Mouse (Mus musculus): ENCODE data around the gene Dgkz. TPM values are rescaled to one million over a fixed set of nuclear protein-coding genes. Genes with fewer than 3 reads are reported as not detected.

The Dgkz gene
- polyA plus RNA-seq (2015; fragmentation: Nextera tagmentation; extraction: Ambion mirVana) = 34.9 and 38.3 TPM in 2 replicates

- Histone ChIP-seq H3K4me2 (ENCODE audit: low read depth, low read length) (peak within 1 kb of the TSS; percentile 70), H3K36me3 (ENCODE audit: control insufficient read depth, insufficient read depth, low read length) (no peaks in the 10 kb centered on the region), H3K27ac (ENCODE audit: low read length) (no peak within 1 kb of the TSS), H3K27me3 (ENCODE audit: control insufficient read depth, insufficient read depth, low read length) (peaks cover 25% of the 10 kb centered on the region), H3K9me3 (replicated peaks; ENCODE audit: control insufficient read depth, low read length) (no peaks in the 10 kb centered on the region), H3K9ac (ENCODE audit: low read length) (peak within 1 kb of the TSS; percentile 62), H3K4me3 (replicated peaks; ENCODE audit: low read length) (peak within 1 kb of the TSS; percentile 45), H3K4me1 (ENCODE audit: control insufficient read depth, insufficient read depth, low read length) (peaks cover 30% of the 10 kb centered on the region)
- WGBS = 3% methylated on average over 78 of the region's 79 CpGs
- ATAC-seq (ENCODE audit: insufficient read depth, low FRiP score) = no peak
Measured at GRCm38 (mm10) chr2:91975581-91976541, at the start of gene Dgkz. TSS of gene Dgkz (minus strand) at chr2:91975864.

GRCm38 (mm10) chr2:92025202-92025601 lies 49.5 kb upstream of the Dgkz start:
- no peaks in the 10 kb centered on the region for H3K27me3 ChIP-seq (ENCODE audit: control insufficient read depth, insufficient read depth, low read length)
- WGBS = 91% methylated on average over 2 of the region's 2 CpGs
- no peaks in the 10 kb centered on the region for H3K36me3 ChIP-seq (ENCODE audit: control insufficient read depth, insufficient read depth, low read length)
- no peak overlapping the region for H3K27ac ChIP-seq (ENCODE audit: low read length)
- no peak overlapping the region for H3K4me2 ChIP-seq (ENCODE audit: low read depth, low read length)
- H3K9me3 ChIP-seq (replicated peaks; ENCODE audit: control insufficient read depth, low read length) = no peaks in the 10 kb centered on the region
- H3K4me3 ChIP-seq (replicated peaks; ENCODE audit: low read length) = no peak overlapping the region
- peaks cover 21% of the 10 kb centered on the region for H3K4me1 ChIP-seq (ENCODE audit: control insufficient read depth, insufficient read depth, low read length)
- H3K9ac ChIP-seq (ENCODE audit: low read length) = no peak overlapping the region
- no peak for ATAC-seq (ENCODE audit: insufficient read depth, low FRiP score)

GRCm38 (mm10) chr2:92024274-92024672 lies 48.6 kb upstream of the Dgkz start, which contains the start of gene Creb3l1:
TSS of gene Creb3l1 (minus strand) at chr2:92024502.
- under 1% methylated on average over 26 of the region's 27 CpGs for WGBS
- Histone ChIP-seq H3K9me3 (replicated peaks; ENCODE audit: control insufficient read depth, low read length) (no peaks in the 10 kb centered on the region), H3K9ac (ENCODE audit: low read length) (peak within 1 kb of the TSS; percentile 83), H3K4me3 (replicated peaks; ENCODE audit: low read length) (peak within 1 kb of the TSS; percentile 73), H3K4me2 (ENCODE audit: low read depth, low read length) (peak within 1 kb of the TSS; percentile 77), H3K36me3 (ENCODE audit: control insufficient read depth, insufficient read depth, low read length) (no peaks in the 10 kb centered on the region), H3K27ac (ENCODE audit: low read length) (peak within 1 kb of the TSS; percentile 86), H3K27me3 (ENCODE audit: control insufficient read depth, insufficient read depth, low read length) (no peaks in the 10 kb centered on the region), H3K4me1 (ENCODE audit: control insufficient read depth, insufficient read depth, low read length) (peaks cover 25% of the 10 kb centered on the region)
- ATAC-seq (ENCODE audit: insufficient read depth, low FRiP score) = 0 out of 2 replicates have a peak, but pooled peaks have one; percentile 22

GRCm38 (mm10) chr2:92023362-92024273 lies 48.0 kb upstream of the Dgkz start:
- H3K9ac ChIP-seq (ENCODE audit: low read length) = peak overlapping the region; percentile 83
- H3K27ac ChIP-seq (ENCODE audit: low read length) = peak overlapping the region; percentile 86
- peak overlapping the region; percentile 77 for H3K4me2 ChIP-seq (ENCODE audit: low read depth, low read length)
- WGBS = 2% methylated on average over 55 of the region's 56 CpGs
- peak; percentile 67; the same call in 1 of the 2 replicates for ATAC-seq (ENCODE audit: insufficient read depth, low FRiP score)
- no peaks in the 10 kb centered on the region for H3K27me3 ChIP-seq (ENCODE audit: control insufficient read depth, insufficient read depth, low read length)
- H3K36me3 ChIP-seq (ENCODE audit: control insufficient read depth, insufficient read depth, low read length) = no peaks in the 10 kb centered on the region
- peak overlapping the region; percentile 73 for H3K4me3 ChIP-seq (replicated peaks; ENCODE audit: low read length)
- H3K9me3 ChIP-seq (replicated peaks; ENCODE audit: control insufficient read depth, low read length) = no peaks in the 10 kb centered on the region
- H3K4me1 ChIP-seq (ENCODE audit: control insufficient read depth, insufficient read depth, low read length) = peaks cover 25% of the 10 kb centered on the region

- no peaks in the 10 kb centered on the region for H3K27me3 ChIP-seq (ENCODE audit: control insufficient read depth, insufficient read depth, low read length)
- peak overlapping the region; percentile 18 for H3K4me3 ChIP-seq (replicated peaks; ENCODE audit: low read length)
- peak overlapping the region; percentile 78 for H3K27ac ChIP-seq (ENCODE audit: low read length)
- peaks cover 35% of the 10 kb centered on the region for H3K4me1 ChIP-seq (ENCODE audit: control insufficient read depth, insufficient read depth, low read length)
- peak overlapping the region; percentile 37 for H3K4me2 ChIP-seq (ENCODE audit: low read depth, low read length)
- H3K36me3 ChIP-seq (ENCODE audit: control insufficient read depth, insufficient read depth, low read length) = no peaks in the 10 kb centered on the region
- peak overlapping the region; percentile 29 for H3K9ac ChIP-seq (ENCODE audit: low read length)
- no peaks in the 10 kb centered on the region for H3K9me3 ChIP-seq (replicated peaks; ENCODE audit: control insufficient read depth, low read length)
- ATAC-seq (ENCODE audit: insufficient read depth, low FRiP score) = peak; percentile 51; the same call in 1 of the 2 replicates
- 15% methylated on average over 4 of the region's 4 CpGs for WGBS
Measured at GRCm38 (mm10) chr2:92020676-92021265, 45.1 kb upstream of the Dgkz start.

GRCm38 (mm10) chr2:92017440-92017839 lies 41.8 kb upstream of the Dgkz start:
- H3K9ac ChIP-seq (ENCODE audit: low read length) = no peak overlapping the region
- WGBS = 55% methylated on average over 1 of the region's 1 CpGs
- H3K9me3 ChIP-seq (replicated peaks; ENCODE audit: control insufficient read depth, low read length) = no peaks in the 10 kb centered on the region
- no peaks in the 10 kb centered on the region for H3K36me3 ChIP-seq (ENCODE audit: control insufficient read depth, insufficient read depth, low read length)
- no peak overlapping the region for H3K4me3 ChIP-seq (replicated peaks; ENCODE audit: low read length)
- peaks cover 51% of the 10 kb centered on the region for H3K4me1 ChIP-seq (ENCODE audit: control insufficient read depth, insufficient read depth, low read length)
- H3K27ac ChIP-seq (ENCODE audit: low read length) = peak overlapping the region; percentile 43
- H3K27me3 ChIP-seq (ENCODE audit: control insufficient read depth, insufficient read depth, low read length) = no peaks in the 10 kb centered on the region
- H3K4me2 ChIP-seq (ENCODE audit: low read depth, low read length) = no peak overlapping the region
- ATAC-seq (ENCODE audit: insufficient read depth, low FRiP score) = no peak

GRCm38 (mm10) chr2:92016981-92017380 lies 41.3 kb upstream of the Dgkz start:
- Histone ChIP-seq H3K4me1 (ENCODE audit: control insufficient read depth, insufficient read depth, low read length) (peaks cover 53% of the 10 kb centered on the region), H3K27ac (ENCODE audit: low read length) (peak overlapping the region; percentile 77), H3K9ac (ENCODE audit: low read length) (peak overlapping the region; percentile 47; the same call in 1 of the 2 replicates), H3K4me3 (replicated peaks; ENCODE audit: low read length) (no peak overlapping the region), H3K4me2 (ENCODE audit: low read depth, low read length) (peak overlapping the region; percentile 41), H3K36me3 (ENCODE audit: control insufficient read depth, insufficient read depth, low read length) (no peaks in the 10 kb centered on the region), H3K27me3 (ENCODE audit: control insufficient read depth, insufficient read depth, low read length) (no peaks in the 10 kb centered on the region), H3K9me3 (replicated peaks; ENCODE audit: control insufficient read depth, low read length) (no peaks in the 10 kb centered on the region)
- 33% methylated on average over 3 of the region's 3 CpGs for WGBS
- ATAC-seq (ENCODE audit: insufficient read depth, low FRiP score) = peak; percentile 63

GRCm38 (mm10) chr2:92014891-92015290 lies 39.2 kb upstream of the Dgkz start:
- H3K9me3 ChIP-seq (replicated peaks; ENCODE audit: control insufficient read depth, low read length) = no peaks in the 10 kb centered on the region
- no peak overlapping the region for H3K27ac ChIP-seq (ENCODE audit: low read length)
- no peaks in the 10 kb centered on the region for H3K27me3 ChIP-seq (ENCODE audit: control insufficient read depth, insufficient read depth, low read length)
- 86% methylated on average over 5 of the region's 5 CpGs for WGBS
- H3K36me3 ChIP-seq (ENCODE audit: control insufficient read depth, insufficient read depth, low read length) = no peaks in the 10 kb centered on the region
- no peak overlapping the region for H3K4me2 ChIP-seq (ENCODE audit: low read depth, low read length)
- peaks cover 39% of the 10 kb centered on the region for H3K4me1 ChIP-seq (ENCODE audit: control insufficient read depth, insufficient read depth, low read length)
- no peak overlapping the region for H3K9ac ChIP-seq (ENCODE audit: low read length)
- no peak for ATAC-seq (ENCODE audit: insufficient read depth, low FRiP score)
- no peak overlapping the region for H3K4me3 ChIP-seq (replicated peaks; ENCODE audit: low read length)

All from stomach, embryonic 16.5 days (tissue).